Mouse (Mus musculus): Measurements from ENCODE around the gene Add3.

Add3 gene

GRCm38 (mm10) chr19:53165305-53166240, 25.3 kb downstream of the Add3 start:
- DNase-seq (ENCODE audit: low read depth, low spot score): no peak

- DNase-seq (ENCODE audit: low read depth, low spot score): no peak
Observed at GRCm38 (mm10) chr19:53166367-53166766, 26.1 kb downstream of the Add3 start.

GRCm38 (mm10) chr19:53168576-53168975, 28.3 kb downstream of the Add3 start:
- no peak for DNase-seq (ENCODE audit: low read depth, low spot score)

DNA sequence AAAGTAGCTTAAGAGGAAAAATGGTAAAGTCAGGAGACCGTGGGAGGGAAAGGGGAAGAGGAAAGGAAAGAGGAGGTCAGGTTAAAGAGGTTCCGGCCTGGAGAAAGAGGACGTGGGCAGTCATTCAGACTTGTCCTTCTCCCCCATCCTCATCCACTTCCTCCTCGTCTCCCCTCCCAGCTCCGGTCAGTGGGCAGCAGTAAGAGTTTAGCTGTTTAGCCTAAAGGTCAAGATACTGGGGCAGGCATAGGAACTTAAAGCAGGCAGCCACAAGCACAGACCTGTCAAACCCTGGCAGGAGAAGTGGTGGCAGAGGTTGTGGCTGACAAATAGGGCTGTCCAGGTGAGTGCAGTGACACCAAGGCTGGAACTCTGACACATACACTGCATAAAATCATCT, 30.4 kb downstream of the Add3 start:
- DNase-seq (ENCODE audit: low read depth, low spot score): no peak

DNA sequence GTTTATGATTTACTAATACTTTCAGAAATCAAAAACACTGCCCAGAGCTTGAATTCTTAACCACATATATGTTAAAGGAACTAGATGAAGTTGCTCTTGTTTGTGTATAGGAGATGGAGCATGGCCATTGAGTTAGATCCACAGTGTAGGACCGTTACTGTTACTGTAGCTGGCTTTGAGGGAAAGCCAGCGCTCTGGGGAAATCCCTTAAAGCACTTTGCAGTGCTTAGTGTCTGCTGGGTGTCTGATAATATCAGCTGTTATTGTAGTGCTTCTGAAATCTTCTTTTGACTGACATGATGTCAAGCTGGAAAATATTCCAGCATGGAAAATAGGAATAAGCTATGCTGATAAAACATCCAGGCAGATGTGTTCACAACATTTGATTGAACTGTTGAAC, 33.8 kb downstream of the Add3 start:
- no peak for DNase-seq (ENCODE audit: low read depth, low spot score)

GRCm38 (mm10) chr19:53175550-53175949, 35.3 kb downstream of the Add3 start:
- DNase-seq (ENCODE audit: low read depth, low spot score): no peak

DNA sequence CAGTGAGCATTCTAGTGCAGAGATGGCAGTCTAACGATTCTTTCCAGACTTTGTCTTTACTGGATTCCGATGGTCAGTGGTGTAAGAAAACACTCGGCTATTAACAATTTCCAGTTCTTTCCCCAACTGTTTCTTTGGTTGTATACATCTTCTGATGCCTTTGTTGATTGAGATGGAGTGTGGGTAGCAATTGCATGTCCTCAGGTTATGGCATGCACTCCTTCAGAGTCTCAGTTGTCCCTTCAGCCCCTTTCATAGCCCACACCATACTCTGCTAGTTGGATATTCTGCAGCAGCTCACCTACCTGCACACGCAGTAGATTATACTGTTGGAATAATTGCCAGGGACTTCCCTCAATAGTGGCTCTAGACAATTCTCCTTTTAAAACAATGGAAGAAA, 36.3 kb downstream of the Add3 start:
- no peak for DNase-seq (ENCODE audit: low read depth, low spot score)

DNA sequence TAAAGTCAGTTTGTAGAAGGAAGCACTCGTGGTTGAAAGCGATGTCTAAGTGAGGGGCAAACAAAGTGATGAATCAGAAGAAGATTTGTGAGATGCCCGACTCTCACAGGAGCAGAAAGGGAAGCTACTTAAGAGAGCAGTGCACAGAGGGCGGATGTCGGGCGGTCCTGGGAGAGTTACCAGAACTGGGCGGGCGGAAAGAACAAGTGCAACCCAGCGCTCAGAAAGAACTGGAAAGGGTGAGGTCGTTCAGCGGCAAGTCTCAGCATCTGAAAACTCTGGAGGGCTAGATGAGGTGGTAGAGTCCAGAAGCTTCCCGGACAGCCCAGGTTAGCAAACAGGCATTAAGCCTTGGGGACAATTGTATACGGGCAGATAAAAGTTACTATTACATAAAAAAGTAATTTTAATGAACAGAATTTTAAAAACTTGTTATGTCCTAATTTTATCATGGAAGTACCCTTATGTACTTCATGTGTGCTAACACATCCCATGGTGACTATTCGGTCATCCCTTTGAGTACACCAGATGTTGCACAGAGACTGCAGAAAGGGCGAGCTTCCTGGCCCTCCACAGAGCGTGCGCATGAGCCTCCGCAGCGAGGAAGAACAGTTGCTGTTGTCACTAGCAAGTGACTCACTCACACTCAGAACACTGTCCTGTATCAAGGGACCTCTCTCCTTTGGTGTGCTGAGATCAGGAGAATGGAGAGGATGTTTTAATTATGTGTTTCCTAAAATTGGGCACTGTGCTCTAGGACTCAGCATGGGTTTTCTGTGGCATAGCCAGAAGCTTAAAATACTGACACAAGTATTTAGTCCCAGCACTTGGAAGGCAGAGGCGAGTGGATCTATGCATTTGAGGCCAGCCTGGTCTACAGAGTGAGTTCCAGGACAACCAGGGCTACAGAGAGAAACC, 38.6 kb downstream of the Add3 start:
- no peak for DNase-seq (ENCODE audit: low read depth, low spot score)

- DNase-seq (ENCODE audit: low read depth, low spot score): no peak
Observed at GRCm38 (mm10) chr19:53180168-53180803, 40.0 kb downstream of the Add3 start.

DNA sequence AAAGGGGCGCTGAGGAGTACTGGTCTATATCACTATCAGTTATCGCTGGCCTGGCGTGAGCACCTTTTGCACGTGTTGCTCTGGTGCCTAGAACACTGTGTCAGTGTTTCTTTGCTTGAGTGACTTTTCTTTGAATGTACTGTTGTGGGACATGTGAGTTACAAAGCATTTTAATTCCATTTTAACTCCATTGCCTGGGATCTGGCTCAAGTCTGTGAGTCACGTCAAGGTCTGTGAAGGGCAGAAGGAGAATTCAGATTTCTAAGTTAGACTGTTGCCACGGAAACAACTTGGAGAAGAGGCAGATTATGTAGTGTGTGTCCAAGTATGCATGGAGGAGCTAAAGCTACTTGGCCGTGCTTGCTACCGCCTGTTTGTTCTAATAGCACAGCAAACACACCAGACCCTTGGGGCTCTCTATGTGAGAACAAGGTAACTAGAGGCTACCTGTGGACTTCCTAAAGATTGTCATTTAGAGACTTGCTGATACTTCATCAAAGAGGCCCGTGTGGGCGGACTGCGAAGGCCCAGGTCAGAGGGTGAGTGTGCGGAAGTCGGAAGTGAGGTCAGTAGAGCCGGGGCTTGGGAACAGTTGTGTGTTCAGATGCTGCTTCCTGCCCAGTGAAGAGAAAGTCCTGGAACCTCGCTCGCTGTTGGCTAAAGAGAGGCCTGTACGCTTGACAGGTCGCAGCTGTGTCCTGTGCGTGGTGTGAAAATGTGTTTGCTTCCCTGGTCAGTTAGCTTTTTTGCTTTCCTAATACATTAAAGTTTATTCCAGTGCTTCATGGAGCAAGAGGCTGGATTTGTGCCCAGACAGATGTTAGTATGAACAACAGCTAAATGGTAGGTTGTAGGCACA, 41.0 kb downstream of the Add3 start:
- no peak for DNase-seq (ENCODE audit: low read depth, low spot score)

DNA sequence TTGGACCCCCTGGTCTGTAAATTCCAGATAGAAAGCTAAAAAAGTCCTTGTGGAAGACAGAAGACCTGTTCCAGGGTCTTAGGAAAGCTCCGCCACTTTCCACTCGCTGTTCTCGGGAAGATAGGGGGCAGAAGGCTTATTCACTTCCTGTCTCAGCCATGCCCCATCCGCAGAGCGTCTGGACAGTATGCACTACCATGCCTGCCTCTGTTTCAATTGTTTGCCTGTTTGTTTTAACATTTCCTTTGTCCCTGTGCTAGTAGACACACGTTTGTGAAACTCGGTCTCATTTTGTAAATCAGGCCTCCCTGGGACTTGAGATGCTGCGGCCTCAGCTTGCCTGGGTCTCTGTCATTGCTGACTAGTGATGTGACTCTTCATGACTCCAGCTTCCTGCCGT, 43.4 kb downstream of the Add3 start:
- no peak for DNase-seq (ENCODE audit: low read depth, low spot score)

DNA sequence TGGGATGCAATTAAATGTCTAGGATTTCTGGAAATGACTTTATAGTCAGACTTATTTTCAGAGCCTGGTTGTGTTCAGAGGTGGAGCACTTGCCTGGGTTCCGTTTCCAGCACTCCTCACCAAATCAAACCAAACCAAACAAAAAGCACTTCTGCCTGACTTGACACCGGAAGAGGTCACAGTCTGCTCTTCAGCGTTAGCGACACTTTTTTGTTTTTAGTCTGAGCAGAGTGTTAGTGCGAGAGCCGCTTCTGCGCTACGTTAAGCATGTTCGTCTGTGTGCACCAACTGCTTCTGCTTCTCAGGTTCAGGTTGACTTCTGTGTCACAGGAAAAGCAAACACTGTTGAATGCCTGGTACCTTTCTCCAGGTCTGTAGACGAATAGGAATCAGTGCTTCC, 44.0 kb downstream of the Add3 start:
- DNase-seq (ENCODE audit: low read depth, low spot score): no peak

DNA sequence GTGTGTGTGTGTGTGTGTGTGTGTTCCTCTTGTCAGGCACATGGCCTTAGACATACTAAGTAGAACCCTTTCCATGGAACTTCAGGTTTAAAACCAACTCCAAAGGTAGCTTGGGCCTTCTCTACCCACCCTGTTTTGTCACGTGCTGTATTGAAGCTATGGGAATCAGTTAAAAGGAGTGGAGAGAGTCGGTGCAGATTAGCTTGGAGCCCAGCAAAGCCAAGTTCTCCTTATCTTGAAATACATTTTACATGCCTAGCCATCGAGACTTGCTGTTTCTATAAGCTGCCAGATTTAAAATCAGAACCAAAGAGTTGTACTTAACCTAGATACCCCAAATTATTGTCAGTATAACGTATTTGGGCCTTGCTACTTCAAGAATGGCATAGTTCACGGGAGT, 44.7 kb downstream of the Add3 start:
- DNase-seq (ENCODE audit: low read depth, low spot score): no peak

DNA sequence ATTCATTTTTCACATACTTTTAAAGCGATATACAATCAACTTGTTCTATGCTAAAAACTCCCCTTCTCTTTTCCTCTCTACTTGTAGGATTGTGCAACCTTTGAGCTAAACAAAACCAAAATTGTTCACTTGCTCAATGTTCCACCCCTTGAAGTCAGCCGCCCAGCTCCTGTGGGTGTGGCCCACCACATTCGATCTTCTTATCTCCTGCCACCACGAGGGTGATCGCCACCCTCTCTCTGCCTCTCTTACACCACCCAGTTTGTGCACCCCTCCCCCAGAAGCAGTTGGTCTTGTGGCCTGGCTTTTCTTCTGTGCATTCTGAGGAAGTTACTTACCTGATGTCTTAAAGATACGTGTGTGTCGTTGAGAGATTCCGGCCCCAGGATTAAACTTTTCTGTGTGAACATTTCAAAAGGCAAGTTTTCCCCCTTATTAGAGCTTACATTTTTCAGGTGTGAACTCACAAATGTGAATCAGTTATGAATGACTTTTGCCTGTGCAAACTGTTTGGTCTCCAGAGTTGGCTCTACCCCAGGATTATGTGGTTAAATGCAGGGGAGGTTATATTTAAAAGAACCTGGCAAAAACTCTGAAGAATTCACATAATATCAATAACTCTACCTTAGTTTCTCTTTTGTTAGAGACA, 45.4 kb downstream of the Add3 start:
- no peak for DNase-seq (ENCODE audit: low read depth, low spot score)

- DNase-seq (ENCODE audit: low read depth, low spot score): no peak
Observed at GRCm38 (mm10) chr19:53186456-53186855, 46.2 kb downstream of the Add3 start.

- DNase-seq (ENCODE audit: low read depth, low spot score): no peak
Observed at GRCm38 (mm10) chr19:53187533-53187932, 47.3 kb downstream of the Add3 start.

GRCm38 (mm10) chr19:53188186-53188585, 47.9 kb downstream of the Add3 start:
- DNase-seq (ENCODE audit: low read depth, low spot score): no peak

DNA sequence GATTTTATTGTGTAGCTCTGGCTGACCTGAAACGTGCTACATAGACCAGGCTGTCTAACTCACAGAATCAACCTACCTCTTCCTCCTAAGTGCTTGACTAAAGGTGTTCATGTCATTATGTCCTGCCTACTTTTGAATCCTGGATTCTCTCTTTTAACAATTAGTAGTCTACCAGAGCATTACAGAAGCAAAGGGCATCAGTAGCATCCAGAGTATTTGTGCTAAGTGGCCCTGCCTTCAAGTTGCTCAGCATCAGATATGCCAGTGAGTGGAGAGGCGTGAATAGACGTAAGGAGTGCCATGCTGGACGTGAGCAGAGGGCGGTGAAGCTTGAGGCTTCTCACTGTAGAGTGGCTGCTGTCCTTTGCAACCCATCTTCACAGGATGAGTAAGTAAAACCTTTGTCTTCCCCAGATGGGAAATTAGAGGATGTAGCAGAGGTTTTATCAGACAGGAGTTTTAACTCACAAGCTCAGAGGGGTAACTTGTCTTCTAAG, 48.5 kb downstream of the Add3 start:
- no peak for DNase-seq (ENCODE audit: low read depth, low spot score)

DNA sequence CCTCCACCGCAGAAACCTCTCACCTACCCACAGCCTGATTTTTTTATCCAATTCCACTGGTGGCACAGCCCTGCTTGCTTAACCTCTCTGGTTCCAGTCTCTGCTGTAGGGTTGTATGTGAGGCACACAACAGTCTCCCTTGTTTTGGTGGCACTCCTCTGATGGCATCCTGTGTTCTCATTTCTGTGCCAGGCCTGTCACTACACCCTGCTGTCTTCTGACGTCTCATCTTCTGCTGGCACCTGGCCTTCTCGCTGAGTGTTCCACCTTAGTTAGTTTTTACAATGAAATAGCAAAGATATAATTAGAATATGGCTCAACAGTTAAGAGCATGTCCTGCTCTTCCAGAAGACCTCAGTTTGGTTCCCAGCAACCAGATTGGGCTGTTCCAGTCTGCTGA, 49.5 kb downstream of the Add3 start:
- DNase-seq (ENCODE audit: low read depth, low spot score): no peak

- peak; percentile 55 for DNase-seq (ENCODE audit: low read depth, low spot score)
Observed at GRCm38 (mm10) chr19:53190232-53190631, 50.0 kb downstream of the Add3 start.
